Mouse (Mus musculus) kidney, adult 2 months (tissue): ENCODE results near the gene Gm8947.
"Not testable (repeated sequence)": the region's sequence is repeated elsewhere in the genome, so short reads cannot be mapped to it uniquely, and the experiment has no call there.

Experiments used
- CTCF ChIP-seq: fragments of 200-500 bp; conservative IDR thresholded peaks from 2 replicates; pipeline ENCODE4 v1.5.1; 2011; ENCODE audit warnings: low read depth, mild to moderate bottlenecking, control low read depth, low read length, moderate library complexity, mixed read lengths; ENCODE audit not compliant: insufficient read depth, insufficient read length
- POLR2A ChIP-seq: fragments of 200-500 bp; IDR thresholded peaks from one replicate; pipeline ENCODE4 v1.6.1; 2011; ENCODE audit warnings: low read depth, low read length, control low read depth

DNA sequence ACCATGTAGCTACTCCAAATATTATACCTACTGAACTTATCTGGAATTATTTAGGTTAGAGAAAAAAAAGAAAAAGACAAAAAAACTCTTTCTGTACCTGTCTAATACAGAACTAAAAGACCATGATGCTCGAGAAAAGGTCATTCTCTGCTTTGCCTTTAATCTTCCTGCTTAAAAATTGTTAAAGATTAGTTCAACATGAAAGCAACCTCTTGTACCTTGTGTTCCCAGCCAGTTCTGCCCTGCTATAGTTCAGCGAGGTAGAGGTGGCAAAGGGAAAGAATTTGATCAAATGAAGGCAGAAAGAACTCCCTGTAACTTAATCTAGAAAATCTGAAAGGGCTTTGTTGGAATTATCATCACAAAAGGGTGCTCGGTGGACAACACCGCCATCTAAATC lies 3.8 kb downstream of the Gm8947 start:
- TF ChIP-seq CTCF, POLR2A: not testable (repeated sequence)
